Mouse (Mus musculus) lung, postnatal 36 days (tissue): Measurements from ENCODE around the gene Gprc5b.

Experiments used
- DNase-seq: peaks from one replicate; pipeline ENCODE4 v3.0.0; 2022; ENCODE audit warnings: mixed read lengths

Gene Gprc5b

GRCm38 (mm10) chr7:118948677-118949282 is 46.2 kb downstream of the Gprc5b start:
- DNase-seq = no peak

- peak; percentile 8 for DNase-seq
Observed at GRCm38 (mm10) chr7:118947241-118947640, 47.8 kb downstream of the Gprc5b start.

GRCm38 (mm10) chr7:118944884-118945283 is 50.1 kb downstream of the Gprc5b start:
- peak; percentile 4 for DNase-seq

GRCm38 (mm10) chr7:118943170-118943569 is 51.8 kb downstream of the Gprc5b start:
- no peak for DNase-seq

- no peak for DNase-seq
Observed at GRCm38 (mm10) chr7:118942297-118942696, 52.7 kb downstream of the Gprc5b start.

GRCm38 (mm10) chr7:118937469-118938387 is 57.3 kb downstream of the Gprc5b start:
- DNase-seq = peak; percentile 85

GRCm38 (mm10) chr7:118936844-118937243 is 58.2 kb downstream of the Gprc5b start:
- peak; percentile 18 for DNase-seq

- peak; percentile 91 for DNase-seq
Observed at GRCm38 (mm10) chr7:118935306-118935705, 59.7 kb downstream of the Gprc5b start.

GRCm38 (mm10) chr7:118931502-118932395 is 63.3 kb downstream of the Gprc5b start:
- DNase-seq = no peak

GRCm38 (mm10) chr7:118929601-118930311 is 65.3 kb downstream of the Gprc5b start:
- peak; percentile 75 for DNase-seq

GRCm38 (mm10) chr7:118928916-118929315 is 66.1 kb downstream of the Gprc5b start:
- no peak for DNase-seq

- DNase-seq = peak; percentile 48
Observed at GRCm38 (mm10) chr7:118928316-118928715, 66.7 kb downstream of the Gprc5b start.

- DNase-seq = no peak
Observed at GRCm38 (mm10) chr7:118927279-118927678, 67.7 kb downstream of the Gprc5b start.

GRCm38 (mm10) chr7:118926516-118927260 is 68.3 kb downstream of the Gprc5b start:
- no peak for DNase-seq

GRCm38 (mm10) chr7:118925547-118925946 is 69.5 kb downstream of the Gprc5b start:
- peak; percentile 66 for DNase-seq

- DNase-seq = no peak
Observed at GRCm38 (mm10) chr7:118922441-118923202, 72.4 kb downstream of the Gprc5b start.
